Mouse (Mus musculus) spleen, adult 2 months (tissue): ENCODE measurements around the gene Enho.

Experiments used
- CTCF ChIP-seq: fragments of 200-500 bp; IDR thresholded peaks from 2 replicates; pipeline ENCODE4 v1.5.1; 2011; ENCODE audit warnings: mild to moderate bottlenecking, inconsistent platforms; ENCODE audit not compliant: insufficient read depth, insufficient read length, insufficient replicate concordance; ENCODE audit errors: extremely low read depth
- POLR2A ChIP-seq: fragments of 200-500 bp; IDR thresholded peaks from 2 replicates; pipeline ENCODE4 v1.6.1; 2011; ENCODE audit warnings: low read depth, low read length, inconsistent platforms

DNA sequence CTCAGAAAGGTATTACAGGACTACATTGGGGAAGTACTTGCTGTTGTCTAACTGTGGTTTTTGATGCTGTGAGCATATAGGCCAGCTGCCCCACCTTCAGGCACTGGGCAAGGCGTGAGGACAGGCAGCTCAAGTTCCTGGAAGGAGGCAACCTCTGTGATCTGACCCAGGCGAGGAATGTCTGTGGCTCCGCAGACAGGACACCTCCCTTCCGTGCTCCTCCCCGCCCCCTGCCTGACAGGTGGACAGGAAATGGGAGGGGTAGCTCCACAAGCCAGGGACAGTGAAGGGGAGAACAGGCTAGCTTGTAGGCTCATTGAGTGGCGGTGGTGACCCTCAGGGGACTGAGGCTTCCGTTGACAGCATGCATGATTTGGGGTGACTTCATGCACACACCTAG is 24.4 kb upstream of the Enho start:
- no peak for TF ChIP-seq CTCF
- no peak for TF ChIP-seq POLR2A
